Mouse (Mus musculus): ENCODE results near the gene Fam198a.

Fam198a gene

DNA sequence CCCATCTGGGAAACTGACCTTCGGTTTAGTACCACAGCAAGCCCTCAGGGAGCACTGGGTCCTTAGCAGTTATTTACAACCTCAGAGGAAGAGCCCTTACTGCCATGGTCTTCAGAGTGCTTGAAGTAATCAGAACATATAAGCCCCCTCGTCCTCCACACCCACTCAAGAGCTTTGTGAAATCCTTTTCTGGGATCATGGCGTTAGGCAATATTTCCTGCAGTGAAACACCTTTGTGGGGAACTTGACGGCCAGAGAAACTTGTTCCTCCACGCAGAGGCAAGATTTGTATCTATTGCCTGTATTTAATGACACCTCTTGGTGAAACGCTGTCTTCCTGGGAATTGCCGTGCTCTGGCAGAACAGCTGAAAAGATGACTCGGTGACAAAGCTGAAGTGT is 24.8 kb upstream of the Fam198a start:
- DNase-seq (ENCODE audit: low read depth, low spot score) = no peak

DNA sequence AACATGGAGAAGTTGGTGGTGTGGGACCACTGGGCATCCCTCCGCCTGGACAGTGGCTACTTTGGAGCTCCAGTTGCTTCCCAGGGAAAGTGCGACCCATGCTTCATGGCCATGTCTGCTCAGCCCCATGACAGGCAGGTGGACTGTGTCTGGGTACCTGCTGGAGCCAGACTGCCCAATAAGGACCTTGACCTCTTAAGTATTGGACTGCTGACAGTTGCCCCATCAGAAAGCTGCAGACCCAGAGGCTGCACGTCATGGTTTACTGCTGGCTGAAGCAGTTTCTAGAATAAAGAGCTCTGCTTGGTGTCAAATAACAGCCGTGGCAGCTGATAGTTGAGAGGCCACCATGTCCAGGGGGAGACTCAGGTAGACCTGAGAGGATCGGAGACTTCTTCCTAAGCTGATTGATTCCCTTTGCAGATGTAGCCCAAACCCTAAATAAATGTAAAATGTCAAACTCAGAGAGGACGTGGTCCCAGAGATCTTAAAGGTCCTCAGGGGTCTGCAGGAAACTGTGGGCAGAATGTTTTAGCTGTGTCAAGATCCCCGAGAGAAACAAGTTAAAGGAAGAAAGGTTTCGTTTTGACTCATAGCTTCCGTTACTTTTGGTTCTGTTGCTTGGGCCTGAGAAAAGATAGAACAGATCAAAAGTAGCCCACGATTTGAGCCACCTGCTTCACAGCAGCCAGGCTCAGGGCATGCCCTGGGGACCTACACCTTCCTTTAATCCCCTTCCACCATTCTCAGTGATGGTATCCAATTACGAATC is 24.0 kb upstream of the Fam198a start:
- DNase-seq (ENCODE audit: low read depth, low spot score) = no peak

DNA sequence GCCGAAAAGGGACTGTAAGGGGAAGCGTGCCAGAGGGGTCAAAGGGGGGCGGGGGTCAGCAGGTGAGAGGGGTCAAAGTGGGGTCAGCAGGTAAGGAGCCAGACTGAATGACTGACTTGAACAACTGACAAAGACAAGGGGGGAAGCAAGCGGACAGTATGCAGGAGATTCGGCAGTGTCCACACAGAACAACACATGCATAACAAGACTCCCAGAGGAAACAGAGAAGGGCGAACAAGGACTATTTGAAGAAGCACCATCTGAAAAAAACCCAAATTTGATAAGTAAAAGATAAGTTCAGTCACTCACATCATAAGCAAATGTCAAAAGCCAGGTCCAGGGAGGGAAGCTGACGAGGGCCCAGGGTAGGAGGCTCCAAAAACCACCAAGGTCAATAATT is 23.1 kb upstream of the Fam198a start:
- no peak for DNase-seq (ENCODE audit: low read depth, low spot score)

DNA sequence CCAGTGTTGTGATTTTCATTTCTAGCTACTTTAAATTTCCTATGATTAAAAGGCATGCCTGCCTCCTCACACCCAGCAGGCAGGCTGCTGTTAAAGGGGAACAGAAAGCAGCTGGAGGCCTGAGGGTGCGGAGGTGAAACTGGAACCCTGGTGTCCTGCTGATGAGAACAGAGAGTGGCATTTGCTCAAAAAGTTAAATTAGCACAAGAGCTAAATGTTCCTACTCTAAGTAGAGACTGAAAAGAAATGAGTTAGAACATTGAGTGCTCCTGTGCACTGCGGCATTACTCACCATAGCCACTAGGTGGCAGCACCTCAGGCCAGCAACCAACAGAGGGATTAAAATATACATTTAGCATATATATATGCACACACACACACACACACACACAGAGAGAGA is 22.3 kb upstream of the Fam198a start:
- DNase-seq (ENCODE audit: low read depth, low spot score) = peak; percentile 55

DNA sequence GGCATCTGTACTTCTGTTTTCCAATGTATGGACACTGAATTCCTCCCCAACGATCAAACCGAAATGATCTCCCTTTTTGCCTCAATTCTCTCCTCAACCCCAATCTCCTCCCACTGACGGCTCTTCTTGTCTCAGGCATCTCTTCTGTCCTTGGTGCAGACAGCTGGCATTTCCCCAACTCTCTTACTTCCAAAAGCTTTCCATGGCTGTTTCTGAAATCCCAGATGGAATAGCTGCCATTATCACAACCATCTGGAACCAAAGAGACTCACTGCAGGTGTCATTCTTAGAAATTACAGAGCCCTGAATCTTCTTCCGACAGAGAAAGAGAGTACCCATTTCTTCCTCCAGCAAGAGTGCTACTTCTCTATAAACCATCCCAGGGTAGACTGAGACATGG is 15.9 kb upstream of the Fam198a start:
- DNase-seq (ENCODE audit: low read depth, low spot score) = no peak

DNA sequence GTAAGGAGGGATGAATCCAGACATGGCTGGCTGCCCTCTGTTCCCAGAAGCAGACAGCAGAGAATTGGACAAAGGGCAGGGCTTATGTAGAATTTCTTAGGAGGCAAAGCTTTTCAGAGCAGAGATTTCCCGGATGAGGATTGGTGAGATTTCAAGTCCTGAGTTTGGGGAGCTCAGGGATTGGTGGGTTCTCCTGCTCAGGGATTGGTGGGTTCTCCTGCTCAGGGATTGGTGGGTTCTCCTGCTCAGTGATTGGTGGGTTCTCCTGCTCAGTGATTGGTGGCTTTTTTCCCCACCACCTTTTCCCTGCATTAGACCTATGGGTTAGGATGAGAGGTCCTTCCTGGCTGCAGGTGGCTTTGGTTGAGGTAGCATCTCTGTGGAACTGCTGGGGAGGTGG is 13.8 kb upstream of the Fam198a start:
- peak; percentile 74 for DNase-seq (ENCODE audit: low read depth, low spot score)

DNA sequence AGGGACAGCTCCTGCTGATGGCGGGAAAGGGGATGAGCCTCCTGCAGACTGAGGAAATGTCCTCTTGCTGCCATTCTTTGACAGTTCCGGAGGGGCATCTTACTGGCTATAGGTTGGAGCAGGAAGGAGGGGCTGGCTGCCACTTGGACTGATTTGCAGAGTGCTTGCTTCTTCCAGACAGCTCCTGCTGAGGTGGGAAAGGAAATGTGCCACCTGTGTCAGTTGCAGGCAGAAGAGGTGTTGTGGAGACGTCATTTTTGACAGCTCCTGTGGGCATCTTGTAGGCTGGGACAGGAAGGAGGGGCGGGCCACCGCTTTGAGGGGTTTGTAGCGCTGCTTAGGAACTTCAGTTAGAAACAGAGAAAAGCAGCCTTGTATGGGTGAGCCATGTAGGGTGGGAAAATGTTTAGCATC is 13.3 kb upstream of the Fam198a start:
- no peak for DNase-seq (ENCODE audit: low read depth, low spot score)

DNA sequence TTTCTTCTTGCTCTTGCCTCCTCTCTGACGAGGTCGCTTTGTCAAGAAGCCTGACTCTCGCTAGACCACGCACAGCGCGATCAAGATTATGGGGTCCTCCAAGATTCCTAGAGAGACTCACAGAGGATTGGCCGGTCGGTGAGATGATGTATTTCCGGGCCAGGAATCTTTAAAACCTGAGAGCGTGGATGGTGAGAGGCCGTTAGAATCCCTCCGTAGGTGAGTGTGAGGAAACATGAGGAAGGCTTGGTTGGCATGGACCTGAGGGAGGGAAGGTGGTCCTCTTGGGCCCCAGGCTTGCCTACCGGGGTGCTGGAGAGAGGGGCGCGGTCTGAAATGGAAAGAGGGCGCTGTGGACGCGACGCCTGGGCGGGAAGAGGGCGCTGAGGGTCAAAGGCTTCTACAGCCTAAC is 12.8 kb upstream of the Fam198a start:
- peak; percentile 16 for DNase-seq (ENCODE audit: low read depth, low spot score)

DNA sequence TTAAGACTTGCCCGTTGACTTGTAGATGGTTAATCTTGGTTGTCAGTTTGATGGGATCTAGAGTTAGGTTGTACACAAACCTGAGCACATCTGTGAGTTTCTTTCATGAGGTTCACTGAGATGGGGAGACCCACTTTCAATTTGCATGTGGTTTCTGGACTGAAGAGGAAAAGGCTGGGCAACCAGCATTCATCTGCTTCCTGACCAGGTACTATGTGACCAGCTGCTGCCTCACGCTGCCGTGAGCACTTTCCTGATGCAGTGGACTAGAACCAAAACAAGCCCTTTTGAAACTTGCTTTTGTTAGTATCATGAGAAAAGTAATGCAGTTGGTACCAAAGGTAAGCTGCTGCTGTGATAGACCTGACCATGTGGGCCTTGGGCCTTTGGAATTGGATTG is 7.8 kb upstream of the Fam198a start:
- no peak for DNase-seq (ENCODE audit: low read depth, low spot score)

DNA sequence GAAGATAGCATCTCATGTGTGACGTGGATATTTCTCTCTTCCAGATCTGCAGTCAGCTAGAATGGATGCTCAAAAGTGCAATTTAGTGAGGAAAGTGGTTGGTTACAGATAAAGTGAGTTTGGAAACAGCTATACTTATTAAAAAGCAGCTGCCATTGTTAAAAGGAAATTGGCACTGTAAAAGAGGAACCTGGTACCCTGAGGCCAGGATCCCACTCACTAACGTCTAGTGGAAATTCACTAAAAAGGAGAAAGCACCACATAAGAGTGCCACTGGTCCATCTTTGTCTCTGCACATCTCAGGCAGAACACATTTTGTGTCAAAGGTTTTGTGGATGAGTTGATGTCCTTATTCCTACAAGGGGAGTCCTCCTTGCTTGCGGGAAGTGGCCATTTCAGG is 7.2 kb upstream of the Fam198a start:
- no peak for DNase-seq (ENCODE audit: low read depth, low spot score)

DNA sequence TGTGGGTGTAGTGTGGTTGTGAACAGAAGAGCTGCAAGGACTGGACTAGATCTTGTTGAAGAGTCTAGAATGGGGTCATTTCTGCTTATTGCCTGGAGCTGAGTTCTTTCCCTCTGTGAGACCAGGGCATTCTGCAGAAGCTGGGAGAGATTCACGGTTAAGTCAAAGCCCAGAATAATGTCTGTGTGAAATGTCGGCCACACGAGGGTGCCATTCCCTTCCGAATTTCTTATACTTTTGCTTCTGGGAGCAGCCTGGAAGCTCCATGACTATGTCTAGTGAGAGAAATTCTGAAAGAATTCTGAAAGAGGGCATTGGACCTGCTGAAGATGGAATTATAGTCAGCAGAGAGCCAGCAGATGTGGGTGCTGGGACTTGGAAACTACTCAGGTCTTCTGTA is 3.0 kb upstream of the Fam198a start:
- peak; percentile 14 for DNase-seq (ENCODE audit: low read depth, low spot score)

DNA sequence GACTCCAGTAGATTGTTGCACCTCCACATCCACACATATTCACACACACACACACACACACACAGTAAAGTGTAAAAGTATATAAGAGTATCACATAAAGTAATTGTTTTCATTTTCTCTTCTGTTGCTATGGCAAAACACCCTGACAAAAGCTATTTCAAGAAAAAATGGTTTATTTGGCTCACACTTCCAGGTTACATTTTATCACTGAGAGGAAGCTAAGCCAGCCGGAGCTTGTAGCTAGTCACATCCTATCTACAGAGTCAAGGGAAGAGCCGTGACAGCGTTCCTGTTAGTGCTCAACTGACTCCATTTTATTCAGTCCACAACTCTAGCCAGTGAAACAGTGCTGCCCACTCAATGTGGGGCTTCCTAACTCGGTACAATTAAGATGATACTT is 2.4 kb upstream of the Fam198a start:
- DNase-seq (ENCODE audit: low read depth, low spot score) = no peak

DNA sequence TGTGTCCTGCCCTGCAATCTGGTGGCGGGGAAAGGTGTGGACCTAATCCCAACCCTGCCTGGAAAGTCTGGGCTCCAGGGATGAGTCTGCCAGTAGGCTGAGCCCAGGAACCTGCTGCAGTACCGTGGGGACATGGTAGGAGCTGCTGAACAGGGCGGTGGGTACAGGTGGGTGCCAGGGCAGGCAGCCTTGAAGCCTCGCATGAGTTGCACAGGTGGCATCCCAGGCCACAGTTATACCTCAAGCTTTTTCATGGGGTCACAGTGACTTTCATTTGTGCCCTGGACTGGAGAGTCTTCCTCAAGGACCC is 281 bp downstream of the Fam198a start:
- DNase-seq (ENCODE audit: low read depth, low spot score) = no peak

DNA sequence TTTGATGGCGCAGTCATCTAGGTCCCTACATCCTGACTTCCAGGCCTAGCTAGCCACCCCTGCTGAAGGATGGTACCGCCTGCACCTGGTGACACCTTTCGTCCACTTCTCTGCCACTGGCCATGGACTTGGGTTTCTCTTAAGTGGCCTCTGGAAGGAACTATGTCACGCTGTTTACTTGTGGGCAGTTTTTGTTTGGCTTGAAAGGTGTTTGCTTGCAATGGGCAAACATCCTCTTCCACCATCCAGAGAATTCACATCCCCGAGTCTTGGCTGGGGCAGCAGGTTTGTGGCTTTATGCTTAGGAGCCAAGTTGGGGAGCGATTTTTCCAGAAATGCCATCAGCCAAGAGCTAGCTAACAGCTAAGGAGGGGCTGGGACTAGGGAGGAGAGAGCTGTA is 1.8 kb downstream of the Fam198a start:
- no peak for DNase-seq (ENCODE audit: low read depth, low spot score)

DNA sequence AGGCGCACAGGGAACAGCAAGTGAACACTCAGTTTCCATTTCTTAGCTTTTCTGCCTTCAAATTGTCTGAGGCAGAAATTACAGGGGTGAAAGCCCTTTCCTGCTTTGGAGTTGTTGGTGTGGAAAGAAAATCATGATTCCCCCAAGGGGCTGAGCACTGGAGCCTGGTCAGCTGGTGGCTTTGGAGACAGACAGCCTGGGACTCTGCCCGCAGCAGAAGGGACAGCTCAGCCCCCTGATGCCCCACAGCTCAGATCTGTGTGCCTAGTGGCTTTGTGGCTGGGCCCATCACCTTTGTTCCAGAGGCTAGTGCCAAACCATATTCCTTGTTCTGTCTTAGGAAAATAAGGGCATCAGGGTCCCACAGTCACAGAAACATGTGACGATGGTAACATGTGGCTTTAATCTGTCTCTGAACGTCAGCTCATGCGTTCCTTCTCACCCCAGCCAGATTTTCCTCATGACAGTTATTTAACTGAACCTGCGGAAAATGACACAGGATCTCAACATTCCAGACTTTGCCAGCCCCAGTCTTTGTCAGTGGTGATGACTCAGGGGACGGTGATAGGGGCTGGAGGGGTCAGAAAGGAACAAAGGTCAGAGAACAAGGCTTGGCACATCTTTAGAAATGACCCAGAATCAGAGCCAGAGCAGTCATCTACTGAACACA is 9.3 kb downstream of the Fam198a start:
- no peak for DNase-seq (ENCODE audit: low read depth, low spot score)

DNA sequence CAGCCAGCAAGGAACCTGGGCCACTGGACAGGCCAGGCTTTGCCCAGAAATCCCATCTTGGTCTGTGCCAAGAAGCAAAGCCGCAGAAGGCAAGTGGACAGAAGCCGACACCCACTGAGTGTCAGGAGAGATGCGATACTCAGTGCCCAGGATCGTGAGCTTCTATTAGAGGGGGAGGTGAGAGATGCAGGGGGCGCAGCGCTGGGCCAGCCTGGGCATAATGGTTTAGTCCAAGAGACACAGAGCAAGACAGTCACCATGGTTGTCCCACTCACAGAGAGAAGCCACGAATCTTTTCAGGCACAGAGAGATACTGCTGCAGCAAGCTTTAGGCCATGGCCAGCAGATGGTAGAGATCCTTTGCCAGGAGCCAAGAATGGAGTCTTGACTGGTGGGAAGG is 14.2 kb downstream of the Fam198a start:
- no peak for DNase-seq (ENCODE audit: low read depth, low spot score)

DNA sequence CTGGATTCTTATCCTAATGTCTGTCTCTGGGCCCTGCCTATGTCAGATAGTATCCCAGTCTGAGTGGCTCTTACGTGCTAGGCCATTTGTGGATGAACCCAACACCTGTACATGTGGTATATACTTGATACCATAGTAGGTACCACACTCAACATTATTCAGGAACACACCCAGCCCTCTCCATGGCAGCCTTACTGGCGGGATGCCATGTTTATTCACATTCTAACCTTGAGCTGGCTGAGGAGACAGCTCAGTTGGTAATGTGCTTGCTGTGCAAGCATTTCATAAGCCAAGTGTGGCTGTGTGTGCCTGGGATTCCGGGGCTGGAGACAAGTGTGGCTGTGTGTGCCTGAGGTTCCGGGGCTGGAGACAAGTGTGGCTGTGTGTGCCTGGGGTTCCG is 17.5 kb downstream of the Fam198a start:
- no peak for DNase-seq (ENCODE audit: low read depth, low spot score)

DNA sequence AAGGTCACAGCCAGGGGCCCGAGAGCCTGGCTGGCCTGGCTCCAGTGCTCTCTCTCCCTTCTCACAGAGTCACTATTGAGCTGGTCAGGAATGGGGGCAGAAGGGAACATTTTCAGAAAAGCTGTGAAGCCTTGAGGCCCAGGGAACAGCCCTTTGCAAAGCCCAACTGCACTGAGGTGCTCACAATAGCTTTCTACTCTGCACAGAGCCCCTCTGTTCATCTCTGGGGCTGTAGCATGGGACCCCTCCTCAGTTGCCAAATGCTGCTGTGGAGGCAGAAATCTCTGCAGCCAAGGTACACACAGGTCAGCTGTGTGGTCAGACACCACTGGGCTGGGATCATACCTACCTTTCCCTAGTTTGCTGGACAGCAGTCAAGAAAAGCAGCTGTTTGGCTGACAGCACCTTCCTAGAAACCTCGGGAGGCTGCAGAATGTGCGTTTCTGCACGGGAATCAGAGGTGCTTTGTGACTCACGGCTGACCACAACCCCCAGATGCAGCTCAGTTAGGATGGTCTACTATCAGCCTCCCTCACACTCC is 19.1 kb downstream of the Fam198a start:
- no peak for DNase-seq (ENCODE audit: low read depth, low spot score)

DNA sequence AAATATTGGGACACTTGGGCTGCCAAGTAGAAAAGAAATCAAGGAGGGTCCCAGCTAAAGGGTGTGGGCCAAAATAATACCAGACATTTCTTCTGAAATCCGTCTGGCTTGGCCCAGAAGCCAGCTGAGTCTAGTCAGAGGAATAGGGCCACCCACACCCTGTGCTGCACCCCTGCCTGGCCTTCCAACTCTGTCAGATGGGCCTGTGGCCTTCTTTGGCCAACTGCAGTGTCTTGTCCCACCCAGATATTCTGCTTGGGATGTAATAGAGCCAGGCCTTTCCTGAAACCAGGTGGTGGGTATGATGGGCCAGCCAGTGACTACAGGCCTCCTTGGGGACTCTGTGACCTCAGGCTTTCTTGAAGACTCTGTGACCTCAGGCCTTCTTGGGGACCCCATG is 22.4 kb downstream of the Fam198a start:
- DNase-seq (ENCODE audit: low read depth, low spot score) = no peak

DNA sequence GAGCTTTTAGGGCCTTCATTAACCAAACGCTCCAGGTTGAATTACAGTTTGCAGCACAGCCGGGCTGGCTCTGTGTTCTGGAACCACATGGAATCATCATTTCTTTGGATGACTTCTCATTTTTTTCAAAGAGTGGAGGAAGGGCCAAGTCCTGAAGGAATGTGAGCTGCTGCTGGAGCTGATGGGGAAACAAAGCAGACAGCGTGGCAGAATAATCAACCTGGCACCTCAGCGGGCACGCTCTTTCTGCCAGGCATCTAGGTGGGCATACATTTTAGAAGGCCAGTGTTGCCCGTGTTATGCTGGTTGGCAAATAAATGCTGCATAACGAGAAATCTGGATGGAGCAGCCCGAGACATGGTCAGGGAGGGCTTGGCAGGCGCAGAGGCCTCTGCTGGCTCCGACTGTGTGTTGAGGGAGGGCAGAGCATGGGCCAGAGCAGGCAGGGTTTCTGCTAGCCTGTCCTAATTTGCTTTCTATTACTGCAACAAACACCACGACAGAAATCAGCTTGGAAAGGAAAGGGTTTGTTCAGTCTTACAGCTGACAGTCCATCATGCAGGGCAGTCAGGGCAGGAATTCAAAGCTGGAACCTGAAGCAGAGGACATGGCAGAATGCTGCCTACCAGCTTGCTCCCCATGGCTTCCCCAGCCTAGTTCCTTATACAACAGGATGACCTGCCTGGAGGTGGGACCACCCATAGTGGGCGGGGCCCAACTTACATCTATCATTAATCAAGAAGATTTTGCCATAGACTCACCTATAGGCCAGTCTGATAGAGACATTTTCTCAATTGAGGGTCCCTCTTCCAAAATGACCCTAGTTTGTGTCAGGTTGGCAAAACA is 23.6 kb downstream of the Fam198a start:
- DNase-seq (ENCODE audit: low read depth, low spot score) = no peak

DNA sequence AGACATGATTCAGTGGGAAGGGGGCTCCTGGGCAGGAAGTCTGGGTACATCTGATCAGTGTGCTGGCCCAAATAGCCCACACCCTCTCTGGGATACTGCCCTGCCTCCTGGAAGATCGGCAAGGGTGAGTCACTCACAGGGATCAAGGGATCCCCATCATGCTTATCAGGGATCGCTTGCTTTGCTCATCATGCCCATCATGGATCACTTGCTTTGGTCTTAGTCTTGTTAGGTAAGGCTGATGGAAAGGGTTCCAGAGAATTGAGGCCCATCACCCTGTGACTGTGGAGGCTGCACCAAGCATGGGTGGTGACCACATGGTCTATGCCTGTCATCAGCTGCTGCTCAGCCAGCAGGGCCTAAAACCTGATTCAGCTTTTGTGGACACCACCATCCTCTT is 24.5 kb downstream of the Fam198a start:
- DNase-seq (ENCODE audit: low read depth, low spot score) = peak; percentile 14

DNA sequence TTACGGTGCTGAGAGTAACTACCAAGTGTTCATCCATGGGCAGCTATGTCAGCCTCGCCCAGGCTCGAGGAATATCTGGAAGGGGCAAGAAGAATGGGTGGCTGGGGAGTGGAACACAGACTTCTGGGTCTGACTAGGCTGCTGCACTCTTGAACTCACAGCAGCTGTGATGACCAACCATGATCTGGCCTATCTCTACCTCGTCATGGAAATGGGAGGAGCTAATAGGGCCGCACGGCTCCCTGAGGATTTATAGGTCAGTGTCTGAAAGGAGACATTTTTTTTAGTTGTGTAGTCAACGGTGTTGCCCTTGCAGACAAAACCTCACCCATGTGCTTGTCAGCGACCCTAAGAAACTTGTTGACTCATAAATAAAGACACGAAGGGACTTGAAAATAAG is 30.3 kb downstream of the Fam198a start:
- DNase-seq (ENCODE audit: low read depth, low spot score) = peak; percentile 30

Measured in R1 (cell line).